Mouse (Mus musculus) heart, embryonic 10.5 days (tissue): ENCODE data around the gene Gjb2. TPM values are rescaled to one million over a fixed set of nuclear protein-coding genes. Genes with fewer than 3 reads are reported as not detected.
"Not testable (repeated sequence)": the region's sequence is repeated elsewhere in the genome, so short reads cannot be mapped to it uniquely, and the experiment has no call there.

ENCODE experiments used
- DNase-seq: peaks from one replicate; pipeline ENCODE4 v3.0.0-alpha.2; 2017; ENCODE audit warnings: low spot score
- H3K27ac ChIP-seq: fragments of 300-500 bp; sonication (generic); 2 replicates; pipeline ENCODE4 v1.5.1; 2016; ENCODE audit warnings: mild to moderate bottlenecking
- H3K27me3 ChIP-seq: fragments of 300-500 bp; sonication (generic); 2 replicates; pipeline ENCODE4 v1.6.1; 2016; ENCODE audit warnings: mild to moderate bottlenecking; ENCODE audit not compliant: poor library complexity, insufficient read depth, severe bottlenecking
- H3K36me3 ChIP-seq: fragments of 300-500 bp; sonication (generic); 2 replicates; pipeline ENCODE4 v1.6.1; 2016; ENCODE audit warnings: mild to moderate bottlenecking, moderate library complexity
- H3K4me1 ChIP-seq: fragments of 300-500 bp; sonication (generic); 2 replicates; pipeline ENCODE4 v1.6.1; 2016; ENCODE audit warnings: mild to moderate bottlenecking
- H3K4me3 ChIP-seq: fragments of 300-500 bp; sonication (generic); 2 replicates; pipeline ENCODE4 v1.5.1; 2016; ENCODE audit warnings: mild to moderate bottlenecking, moderate library complexity
- H3K9me3 ChIP-seq: fragments of 300-500 bp; sonication (generic); 2 replicates; pipeline ENCODE4 v1.6.1; 2016; ENCODE audit warnings: mild to moderate bottlenecking, moderate library complexity
- WGBS: fragments of 180-500 bp; shearing (Covaris S2); methylation state at CpG from one replicate; pipeline ENCODE4 v1.1.7; 2016; 5-methylcytosine and 5-hydroxymethylcytosine counted together
- polyA plus RNA-seq: library from polyadenylated mRNA; unstranded; fragments of >200 nt; fragmentation: Nextera tagmentation; extraction: Ambion mirVana; gene quantifications from 2 replicates; pipeline ENCODE4 v1.2.1, GENCODE M21; 2016

Gjb2 gene
- polyA plus RNA-seq, 1 experiment from 2014 or later, result 4.0 TPM

DNA sequence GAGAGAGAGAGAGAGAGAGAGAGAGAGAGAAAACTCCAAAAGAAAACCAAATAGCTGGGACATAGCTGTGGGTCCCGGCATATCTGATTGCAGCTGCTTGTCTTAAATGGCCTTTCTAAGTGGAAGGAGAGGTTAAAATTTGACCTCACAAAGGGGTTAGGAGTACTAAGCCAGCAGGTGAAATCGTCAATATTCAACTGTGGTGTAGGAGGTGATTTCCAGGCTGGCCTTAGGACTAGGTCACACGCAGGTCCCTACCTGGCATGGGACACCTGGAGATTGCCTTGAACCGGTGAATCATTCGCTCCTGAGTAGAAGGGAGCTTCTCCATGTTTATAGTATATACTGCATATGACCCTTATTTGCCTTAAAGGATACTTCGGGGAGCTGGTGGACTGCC lies 1.4 kb downstream of the Gjb2 start:
- Histone ChIP-seq H3K4me3 (no peak overlapping the region), H3K27me3 (peaks cover 83% of the 10 kb centered on the region), H3K4me1 (peaks cover 14% of the 10 kb centered on the region), H3K9me3 (no peaks in the 10 kb centered on the region), H3K36me3 (no peaks in the 10 kb centered on the region), H3K27ac (no peak overlapping the region)
- DNase-seq, result no peak
- 47% methylated on average over 6 of the region's 6 CpGs for WGBS

GRCm38 (mm10) chr14:57101623-57102022 lies 2.9 kb downstream of the Gjb2 start:
- Histone ChIP-seq H3K36me3 (no peaks in the 10 kb centered on the region), H3K4me1 (peaks cover 14% of the 10 kb centered on the region), H3K4me3 (no peak overlapping the region), H3K27ac (no peak overlapping the region), H3K27me3 (peaks cover 68% of the 10 kb centered on the region), H3K9me3 (no peaks in the 10 kb centered on the region)
- WGBS, result 83% methylated on average over 7 of the region's 7 CpGs
- DNase-seq, result no peak

DNA sequence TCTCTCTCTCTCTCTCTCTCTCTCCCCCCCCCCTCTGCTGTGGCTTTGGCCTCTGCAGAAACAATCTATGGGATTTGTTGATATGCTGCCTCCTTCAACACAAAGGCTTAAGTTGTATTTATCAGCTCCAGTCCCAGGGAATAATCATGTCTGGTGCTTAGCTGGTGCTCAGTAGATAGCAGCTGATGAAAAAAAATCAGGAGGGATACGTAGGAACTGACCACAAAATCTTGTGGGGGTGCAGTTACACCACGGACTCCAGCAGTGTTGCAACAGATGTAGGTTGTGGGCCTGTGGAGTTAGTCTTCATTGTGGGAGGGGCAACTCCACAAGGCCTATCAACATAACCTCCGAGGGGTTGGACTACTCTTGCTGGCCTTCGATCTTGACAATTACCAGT lies 8.6 kb downstream of the Gjb2 start:
- WGBS, result 54% methylated on average over 4 of the region's 4 CpGs
- no peak for DNase-seq
- Histone ChIP-seq H3K4me3 (no peak overlapping the region), H3K36me3 (no peaks in the 10 kb centered on the region), H3K4me1 (0 out of 2 replicates have a peak, but pooled peaks cover 4% of the 10 kb centered on the region), H3K27me3 (peaks cover 22% of the 10 kb centered on the region), H3K27ac (no peak overlapping the region), H3K9me3 (no peaks in the 10 kb centered on the region)

DNA sequence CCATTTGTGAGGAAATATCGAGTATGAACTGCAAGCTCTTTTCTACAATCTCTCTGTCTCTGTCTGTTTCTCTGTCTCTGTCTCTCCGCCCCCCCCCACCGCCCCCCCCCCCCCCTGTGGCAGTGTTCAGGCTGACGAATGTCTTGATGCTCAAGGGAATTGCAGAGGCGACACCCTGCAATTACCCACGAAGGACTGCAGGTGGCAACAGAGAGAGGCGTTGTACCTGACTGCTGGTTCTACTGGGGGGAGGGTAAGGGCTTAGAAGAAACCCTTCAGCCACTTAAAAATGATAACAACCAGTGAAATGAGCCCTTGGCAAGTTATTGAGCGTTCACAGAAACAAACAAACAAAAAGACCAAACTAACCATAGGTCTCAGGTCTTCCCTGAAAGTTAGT lies 11.5 kb downstream of the Gjb2 start:
- no peak for DNase-seq
- Histone ChIP-seq H3K27me3 (0 out of 2 replicates have a peak, but pooled peaks cover 9% of the 10 kb centered on the region), H3K9me3 (no peaks in the 10 kb centered on the region), H3K36me3 (no peaks in the 10 kb centered on the region), H3K4me1 (0 out of 2 replicates have a peak, but pooled peaks cover 4% of the 10 kb centered on the region), H3K4me3 (no peak overlapping the region), H3K27ac (no peak overlapping the region)
- 10% methylated on average over 8 of the region's 8 CpGs for WGBS

GRCm38 (mm10) chr14:57090001-57090400 lies 14.5 kb downstream of the Gjb2 start:
- Histone ChIP-seq H3K4me3 (no peak overlapping the region), H3K27me3 (0 out of 2 replicates have a peak, but pooled peaks cover 6% of the 10 kb centered on the region), H3K36me3 (no peaks in the 10 kb centered on the region), H3K27ac (no peak overlapping the region), H3K4me1 (0 out of 2 replicates have a peak, but pooled peaks cover 4% of the 10 kb centered on the region), H3K9me3 (no peaks in the 10 kb centered on the region)
- WGBS, result 60% methylated on average over 2 of the region's 2 CpGs
- DNase-seq, result no peak

- no peak for DNase-seq
- 0 out of 2 replicates have a peak, but pooled peaks cover 4% of the 10 kb centered on the region for H3K27me3 ChIP-seq
- H3K27ac ChIP-seq, result no peak overlapping the region
- no peaks in the 10 kb centered on the region for H3K36me3 ChIP-seq
- 0 out of 2 replicates have a peak, but pooled peaks cover 7% of the 10 kb centered on the region for H3K4me1 ChIP-seq
- WGBS, result 78% methylated on average over 7 of the region's 7 CpGs
- H3K4me3 ChIP-seq, result no peak overlapping the region
- H3K9me3 ChIP-seq, result no peaks in the 10 kb centered on the region
Measured at GRCm38 (mm10) chr14:57089107-57089506, 15.4 kb downstream of the Gjb2 start.

DNA sequence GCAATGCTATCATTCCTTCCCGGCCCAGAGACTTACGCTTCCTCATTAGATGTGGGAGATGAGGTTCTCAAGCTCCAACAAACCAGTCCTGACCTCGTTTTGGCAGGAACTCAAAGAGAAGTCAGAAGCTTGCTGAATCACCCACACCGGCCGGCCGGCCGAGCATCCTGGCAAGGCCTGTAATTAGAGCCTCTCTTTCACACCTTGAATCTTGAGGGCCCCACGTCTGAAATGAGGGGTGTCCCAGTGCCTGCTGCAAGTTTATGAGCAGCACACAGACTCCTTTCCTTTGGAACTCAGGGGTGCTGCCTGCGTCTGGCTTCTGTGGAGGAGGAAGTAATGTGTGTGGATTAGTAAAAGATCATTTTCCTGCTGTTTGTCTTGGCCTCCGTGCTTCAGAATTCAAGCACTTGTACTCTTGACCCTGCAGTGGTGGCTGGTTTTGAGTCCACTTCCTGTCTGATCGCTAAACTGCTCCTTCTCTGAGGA lies 20.3 kb downstream of the Gjb2 start:
- no peak for DNase-seq
- Histone ChIP-seq H3K4me1 (0 out of 2 replicates have a peak, but pooled peaks cover 5% of the 10 kb centered on the region), H3K9me3 (no peaks in the 10 kb centered on the region), H3K4me3 (no peak overlapping the region), H3K36me3 (no peaks in the 10 kb centered on the region), H3K27me3 (0 out of 2 replicates have a peak, but pooled peaks cover 4% of the 10 kb centered on the region), H3K27ac (no peak overlapping the region)
- WGBS, result 54% methylated on average over 11 of the region's 11 CpGs

DNA sequence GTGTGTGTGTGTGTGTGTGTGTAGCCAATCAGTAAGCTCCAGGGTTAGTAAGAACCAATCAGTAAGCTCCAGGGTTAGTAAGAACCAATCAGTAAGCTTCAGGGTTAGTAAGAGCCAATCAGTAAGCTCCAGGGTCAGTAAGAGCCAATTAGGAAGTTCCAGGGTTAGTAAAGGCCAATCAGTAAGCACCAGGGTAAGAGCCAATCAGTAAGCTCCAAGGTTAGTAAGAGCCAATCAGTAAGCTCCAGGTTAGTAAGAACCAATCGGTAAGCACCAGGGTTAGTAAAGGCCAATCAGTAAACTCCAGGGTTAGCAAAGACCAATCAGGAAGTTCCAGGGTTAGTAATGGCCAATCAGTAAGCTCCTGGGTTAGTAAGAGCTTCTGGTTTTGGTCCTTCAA lies 21.6 kb downstream of the Gjb2 start:
- Histone ChIP-seq H3K36me3 (no peaks in the 10 kb centered on the region), H3K4me3 (no peak overlapping the region), H3K27ac (no peak overlapping the region), H3K27me3 (0 out of 2 replicates have a peak, but pooled peaks cover 4% of the 10 kb centered on the region), H3K9me3 (no peaks in the 10 kb centered on the region), H3K4me1 (0 out of 2 replicates have a peak, but pooled peaks cover 5% of the 10 kb centered on the region)
- no peak for DNase-seq
- WGBS, result 95% methylated on average over 1 of the region's 1 CpGs

GRCm38 (mm10) chr14:57075537-57075936 lies 29.0 kb downstream of the Gjb2 start:
- Histone ChIP-seq H3K27ac (no peak overlapping the region), H3K9me3 (no peaks in the 10 kb centered on the region), H3K36me3 (no peaks in the 10 kb centered on the region), H3K27me3 (no peaks in the 10 kb centered on the region; the same call in 1 of the 2 replicates), H3K4me3 (no peak overlapping the region), H3K4me1 (no peaks in the 10 kb centered on the region)
- DNase-seq, result no peak
- 79% methylated on average over 6 of the region's 6 CpGs for WGBS

DNA sequence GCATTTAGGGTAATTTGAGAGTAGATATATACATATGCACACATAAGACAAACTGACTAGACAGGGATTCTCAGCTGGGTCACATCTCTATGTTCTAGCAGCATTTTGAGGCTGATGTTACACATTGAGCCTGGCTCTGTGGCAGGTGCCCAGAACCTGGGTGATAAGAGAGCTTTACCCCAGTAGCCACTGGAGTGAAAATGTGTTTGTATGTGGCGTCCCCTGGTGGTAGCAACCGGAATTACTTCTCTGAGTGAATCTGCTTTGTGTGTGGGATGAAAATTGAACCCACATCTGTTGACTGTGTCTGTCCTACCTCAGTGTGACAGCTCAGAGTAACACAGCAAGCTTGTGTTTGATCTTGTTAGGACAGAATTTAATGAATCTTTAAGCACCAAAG lies 34.6 kb downstream of the Gjb2 start:
- 0% methylated on average over 2 of the region's 2 CpGs for WGBS
- not testable (repeated sequence) for DNase-seq, H3K27me3 ChIP-seq, H3K4me1 ChIP-seq, H3K36me3 ChIP-seq, H3K4me3 ChIP-seq, H3K9me3 ChIP-seq, H3K27ac ChIP-seq

DNA sequence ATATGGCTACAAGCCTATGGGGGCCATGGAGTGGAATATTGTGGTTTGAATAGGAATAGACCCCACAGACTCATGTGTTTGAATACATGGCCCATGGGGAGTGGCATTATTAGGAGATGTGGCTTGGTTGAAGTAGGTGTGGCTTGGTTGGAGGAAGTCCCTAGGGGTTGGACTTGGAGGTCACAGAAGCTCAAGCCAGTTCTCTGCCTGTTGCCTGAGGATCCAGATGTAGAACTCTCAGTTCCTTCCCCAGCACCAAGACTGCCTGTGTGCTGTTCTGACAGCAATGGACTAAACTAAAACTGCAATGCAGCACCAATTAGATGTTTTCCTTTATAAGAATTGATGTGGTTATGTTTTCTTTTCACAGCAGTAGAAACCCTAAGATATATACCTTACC lies 38.4 kb downstream of the Gjb2 start:
- Histone ChIP-seq H3K4me3 (no peak overlapping the region), H3K9me3 (no peaks in the 10 kb centered on the region)
- DNase-seq, result no peak

DNA sequence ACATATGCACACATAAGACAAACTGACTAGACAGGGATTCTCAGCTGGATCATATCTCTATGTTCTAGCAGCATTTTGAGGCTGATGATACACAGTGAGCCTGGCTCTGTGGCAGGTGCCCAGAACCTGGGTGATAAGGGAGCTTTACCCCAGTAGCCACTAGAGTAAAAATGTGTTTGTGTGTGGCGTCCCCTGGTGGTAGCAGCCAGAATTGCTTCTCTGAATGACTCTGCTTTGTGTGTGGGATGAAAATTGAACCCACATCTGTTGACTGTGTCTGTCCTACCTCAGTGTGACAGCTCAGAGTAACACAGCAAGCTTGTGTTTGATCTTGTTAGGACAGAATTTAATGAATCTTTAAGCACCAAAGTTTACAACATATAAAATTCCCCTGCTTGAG lies 44.5 kb downstream of the Gjb2 start:
- Histone ChIP-seq H3K27me3 (peaks cover 43% of the 10 kb centered on the region), H3K4me1 (peaks cover 13% of the 10 kb centered on the region)
- not testable (repeated sequence) for H3K9me3 ChIP-seq, H3K27ac ChIP-seq, H3K4me3 ChIP-seq, H3K36me3 ChIP-seq
- 0% methylated on average over 1 of the region's 1 CpGs for WGBS
- peak; percentile 79 for DNase-seq

More for the DNA sequence above, 38.4 kb downstream of the Gjb2 start:
- no peaks in the 10 kb centered on the region; the same call in 1 of the 2 replicates for H3K27me3 ChIP-seq
- no peaks in the 10 kb centered on the region for H3K36me3 ChIP-seq
- no peak overlapping the region for H3K27ac ChIP-seq
- H3K4me1 ChIP-seq, result no peaks in the 10 kb centered on the region

- peak within 1 kb of the TSS; percentile 74 for H3K27ac ChIP-seq
- H3K4me1 ChIP-seq, result peaks cover 13% of the 10 kb centered on the region
- no peaks in the 10 kb centered on the region for H3K9me3 ChIP-seq
- peak within 1 kb of the TSS; percentile 78 for H3K4me3 ChIP-seq
- no peaks in the 10 kb centered on the region for H3K36me3 ChIP-seq
- WGBS, result 1% methylated on average over 79 of the region's 79 CpGs
- peak; percentile 79 for DNase-seq
- peaks cover 58% of the 10 kb centered on the region for H3K27me3 ChIP-seq
Measured at GRCm38 (mm10) chr14:57057563-57058321, 46.8 kb downstream of the Gjb2 start, which contains the start of gene Gja3. Gja3 (minus strand) TSS chr14:57058100.
